Mouse (Mus musculus): ENCODE results near the gene Impg2.

Impg2 gene

DNA sequence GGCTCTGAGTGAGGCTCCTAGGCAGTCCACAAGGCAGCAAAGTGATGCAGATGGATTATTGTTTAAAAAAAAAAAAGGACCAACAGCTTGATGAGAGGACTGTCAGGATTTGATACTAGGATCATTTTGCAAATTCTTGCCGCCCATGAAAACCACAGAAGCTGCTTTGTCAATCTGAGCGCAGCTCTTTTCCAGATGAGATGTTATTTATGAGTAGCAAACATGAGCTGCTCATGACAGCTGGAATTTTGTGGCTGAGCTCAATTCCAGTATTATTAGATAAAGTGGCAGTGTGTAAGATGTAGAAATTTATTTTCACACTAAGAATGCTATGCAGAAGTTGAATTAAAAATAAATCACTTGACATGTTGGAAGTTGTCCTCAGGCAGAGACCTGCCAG lies 94.7 kb downstream of the Impg2 start:
- in situ Hi-C loops (cut with MboI, MseI), result no loop called here

DNA sequence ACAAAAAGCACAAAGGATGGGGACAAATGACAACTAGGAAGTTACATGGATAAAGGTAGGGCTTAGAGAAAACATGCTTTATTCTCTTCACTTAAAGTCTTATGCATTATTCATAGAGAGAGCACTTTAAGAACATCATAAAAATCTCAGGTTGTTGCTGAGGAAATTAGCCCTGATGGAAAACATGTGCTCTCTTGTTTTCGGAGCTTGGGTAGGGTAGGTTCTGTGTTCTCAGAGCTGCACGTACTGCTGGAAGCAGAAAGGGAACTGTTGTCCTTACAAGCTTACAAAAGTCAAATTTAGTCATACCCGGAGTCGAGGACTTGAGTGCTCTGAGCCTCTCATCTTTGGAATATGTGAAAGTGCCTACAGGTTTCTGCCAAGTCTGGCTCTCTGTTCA lies 98.9 kb downstream of the Impg2 start:
- in situ Hi-C loops (cut with MboI, MseI), result no loop called here

DNA sequence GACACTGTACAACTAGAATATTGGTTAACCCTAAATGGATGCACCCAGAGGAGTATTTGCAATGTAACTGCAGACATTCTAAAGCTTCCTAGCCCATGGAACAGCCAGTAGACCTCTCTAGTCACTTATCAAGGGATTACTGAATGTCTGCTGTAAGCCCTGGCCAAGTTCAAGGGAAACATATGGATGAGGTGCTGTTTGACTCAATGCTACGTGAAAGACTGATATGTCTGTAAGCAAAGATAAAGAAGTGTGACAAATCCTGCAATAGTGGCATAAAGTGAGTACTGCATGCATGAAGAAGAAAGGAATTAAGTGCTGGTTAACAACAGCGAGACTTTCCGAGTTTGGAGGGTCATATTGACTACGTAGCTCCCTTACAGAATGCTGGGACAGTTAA lies 100.1 kb downstream of the Impg2 start:
- in situ Hi-C loops (cut with MboI, MseI), result no loop called here

DNA sequence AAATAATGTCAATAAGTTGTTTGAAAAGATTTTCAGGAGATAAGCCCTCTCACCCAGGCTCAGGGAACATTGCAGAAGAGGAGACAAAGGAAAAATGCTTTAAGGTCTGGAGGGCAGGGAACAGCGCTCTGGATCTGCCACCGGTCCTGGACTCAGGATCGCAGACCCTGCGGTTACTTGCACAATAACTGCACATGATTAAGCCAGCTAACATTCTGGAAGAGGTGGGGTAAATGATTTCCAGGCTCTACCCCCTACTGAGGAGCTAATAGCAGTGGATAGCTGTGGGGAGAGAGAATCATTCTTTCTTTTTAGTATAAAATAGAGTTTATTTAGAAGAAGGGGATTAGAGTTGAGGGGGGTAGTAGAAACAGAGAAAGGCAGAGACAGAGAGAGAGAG lies 103.5 kb downstream of the Impg2 start:
- in situ Hi-C loops (cut with MboI, MseI), result no loop called here

DNA sequence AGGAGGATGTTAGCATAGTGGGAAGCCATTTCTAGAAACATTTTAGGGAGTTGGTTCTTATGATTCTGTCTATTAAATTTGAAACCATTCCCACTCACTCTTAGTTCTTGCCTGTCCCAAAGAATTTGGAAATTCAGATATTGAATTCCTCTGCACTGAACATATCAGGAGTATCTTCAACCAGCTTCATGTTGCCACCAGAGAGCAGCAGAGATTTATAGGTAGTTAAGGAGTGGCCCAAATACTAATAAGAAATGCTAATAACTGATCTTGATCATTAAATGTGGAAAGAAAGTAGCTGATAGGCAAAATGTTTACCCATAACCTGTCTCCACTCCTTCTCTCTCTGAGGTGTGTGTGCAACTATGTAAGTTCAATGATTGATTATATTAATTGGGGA lies 107.2 kb downstream of the Impg2 start:
- in situ Hi-C loops (cut with MboI, MseI), result no loop called here
